Mouse (Mus musculus) liver, embryonic 14.5 days (tissue): ENCODE measurements around the gene St3gal6.

ENCODE experiments used
- CTCF ChIP-seq: IDR thresholded peaks from 2 replicates; pipeline ENCODE4 v1.5.1; 2016; ENCODE audit warnings: antibody characterized with exemption, low read depth, control low read depth
- EP300 ChIP-seq: IDR thresholded peaks from 2 replicates; pipeline ENCODE4 v1.6.1; 2016; ENCODE audit warnings: antibody characterized with exemption, low read depth

DNA sequence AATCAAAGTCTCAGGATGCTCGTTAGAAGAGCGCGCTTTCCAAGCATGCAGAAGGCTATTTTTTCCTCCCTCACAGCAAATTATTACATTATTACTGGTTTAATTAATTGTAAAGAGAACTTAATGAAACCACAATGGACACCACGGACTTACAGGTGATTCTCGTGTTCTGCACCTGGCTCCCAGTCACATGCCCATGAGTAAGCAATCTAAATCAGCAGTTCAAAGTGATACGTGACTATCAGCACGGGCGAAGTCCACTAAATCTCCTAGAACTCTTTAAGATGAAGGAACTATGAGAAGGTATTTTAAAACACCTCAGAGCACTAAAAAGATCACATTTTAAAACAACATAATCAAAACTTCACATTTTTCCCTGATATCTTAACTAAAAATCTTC, 54.0 kb downstream of the St3gal6 start:
- TF ChIP-seq EP300 (no peak), CTCF (no peak)
